Mouse (Mus musculus): ENCODE measurements around the gene Sclt1.

DNA sequence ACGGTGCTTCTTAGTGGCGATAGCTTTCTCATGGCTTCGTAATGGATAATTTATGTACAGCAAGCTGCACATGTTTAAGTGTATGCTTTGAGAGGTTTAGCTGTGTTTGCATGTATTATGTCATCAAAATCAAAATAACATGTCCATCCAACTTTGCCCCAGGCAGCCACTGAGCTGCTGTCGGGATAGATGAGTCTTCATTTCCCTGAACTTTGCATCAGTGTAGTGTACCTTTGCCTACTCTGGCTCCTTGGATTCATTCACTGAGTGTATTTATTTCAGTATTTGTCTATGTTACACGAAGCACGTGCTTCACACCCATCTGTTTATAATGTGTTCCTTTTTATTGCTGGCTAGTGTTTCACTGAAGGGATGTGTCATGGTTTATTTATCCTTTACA lies 156.0 kb downstream of the Sclt1 start:
- TF ChIP-seq CTCF (IDR thresholded peaks at IDR 0.05; ENCODE audit: low read depth) = no peak
- TF ChIP-seq EP300 (optimal IDR thresholded peaks at IDR 0.05) = no peak

All from stomach, postnatal 0 days (tissue).